Comparison of ENCODE assay signal across 9 mouse cellular contexts in the genomic region with DNA sequence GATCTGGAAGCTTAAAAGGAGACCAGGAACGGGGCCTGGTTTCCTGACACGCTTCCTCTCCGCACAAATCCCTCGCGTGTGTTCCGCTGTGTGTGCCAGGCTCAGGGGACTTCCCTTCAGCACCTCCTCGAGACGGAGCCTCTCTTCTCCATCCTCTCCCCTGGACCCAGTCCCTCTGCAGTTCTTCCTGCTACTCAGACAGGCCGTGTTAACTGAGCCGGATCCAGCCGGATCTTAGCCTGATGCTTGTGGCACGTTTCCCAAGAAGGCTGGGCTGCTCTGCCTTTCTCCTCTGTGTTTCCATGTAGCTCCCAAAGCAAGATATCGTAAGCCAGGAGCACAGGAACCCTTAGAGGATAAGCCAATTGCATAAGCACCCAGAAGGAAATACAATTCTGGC. TPM values are rescaled to one million over a fixed set of nuclear protein-coding genes. Genes with fewer than 3 reads are reported as not detected.
DNase-seq lines count a peak whose midpoint lies in the region; ATAC-seq and TF ChIP-seq lines count a peak whose summit lies in the region.
"Had no signal": no experiment of that assay in that cellular context is flagged by ENCODE, and none has a peak within 500 bp of the region (broad histone marks: within the 10 kb centered on the region; RNA-seq: fewer than 3 reads in every experiment).

No protein-coding gene starts in this region.

- ATAC-seq in heart, embryonic 11.5 days (replicated peaks; ENCODE audit: insufficient number of reproducible peaks, low FRiP score, low TSS enrichment): no peak
- ATAC-seq in stomach, embryonic 16.5 days (ENCODE audit: insufficient read depth, low FRiP score): no peak
- no peak; the same call in 1 of the 2 replicates for ATAC-seq in stomach, postnatal 0 days (ENCODE audit: low FRiP score, low TSS enrichment)
- ATAC-seq in liver, embryonic 12.5 days: no peak
- ATAC-seq: intestine, postnatal 0 days had no signal

- H3K4me1 ChIP-seq in heart, embryonic 11.5 days (ENCODE audit: control insufficient read depth, insufficient read depth, low read length): no peaks in the 10 kb centered on the region
- no peaks in the 10 kb centered on the region for H3K4me1 ChIP-seq in stomach, embryonic 16.5 days (ENCODE audit: control insufficient read depth, insufficient read depth, low read length)
- no peaks in the 10 kb centered on the region for H3K4me1 ChIP-seq in stomach, postnatal 0 days (replicated peaks; ENCODE audit: control insufficient read depth, insufficient read depth)
- no peaks in the 10 kb centered on the region for H3K4me1 ChIP-seq in lung, adult 2 months (ENCODE audit: control insufficient read depth, insufficient read depth, low read length)
- H3K4me1 ChIP-seq in liver, embryonic 12.5 days: no peaks in the 10 kb centered on the region
- H3K4me1 ChIP-seq: liver, embryonic 15.5 days had no signal

- no peak overlapping the region for H3K4me3 ChIP-seq in heart, embryonic 11.5 days (ENCODE audit: low read depth, low read length)
- no peak overlapping the region for H3K4me3 ChIP-seq in stomach, embryonic 16.5 days (replicated peaks; ENCODE audit: low read length)
- no peak overlapping the region for H3K4me3 ChIP-seq in stomach, postnatal 0 days (ENCODE audit: low read depth, low read length)
- H3K4me3 ChIP-seq in lung, adult 2 months (replicated peaks; ENCODE audit: extremely low read depth, low read depth, low read length): no peak overlapping the region
- H3K4me3 ChIP-seq in liver, embryonic 12.5 days: no peak overlapping the region
- H3K4me3 ChIP-seq: liver, embryonic 15.5 days had no signal

- TF ChIP-seq EP300 in stomach, postnatal 0 days (optimal IDR thresholded peaks at IDR 0.05): no peak

- DNase-seq in heart, adult 8-10 months (ENCODE audit: low spot score): peak; percentile 10
- DNase-seq in stomach, postnatal 0 days (ENCODE audit: low spot score): no peak
- peak; percentile 12 to 27 for DNase-seq in heart, adult 9 months (ENCODE audit: low spot score in 2 of 2)
- DNase-seq in lung, adult 2 months: no peak

- WGBS in heart, embryonic 11.5 days (ENCODE audit: insufficient replicate concordance): 60% methylated on average over 13 of the region's 13 CpGs
- 68% methylated on average over 13 of the region's 13 CpGs for WGBS in stomach, embryonic 16.5 days
- WGBS in stomach, postnatal 0 days: 57% methylated on average over 13 of the region's 13 CpGs
- 45% methylated on average over 13 of the region's 13 CpGs for WGBS in lung, adult 2 months
- 60% methylated on average over 13 of the region's 13 CpGs for WGBS in liver, embryonic 12.5 days (ENCODE audit: insufficient replicate concordance)

- TF ChIP-seq POLR2A in lung, adult 2 months (IDR thresholded peaks at IDR 0.05; ENCODE audit: borderline replicate concordance, extremely low read depth, low read depth, low read length): no peak

- H3K27ac ChIP-seq in heart, embryonic 11.5 days (ENCODE audit: low read depth, low read length): no peak overlapping the region
- H3K27ac ChIP-seq in stomach, embryonic 16.5 days (ENCODE audit: low read length): no peak overlapping the region
- no peak overlapping the region for H3K27ac ChIP-seq in stomach, postnatal 0 days (replicated peaks)
- no peak overlapping the region for H3K27ac ChIP-seq in liver, embryonic 12.5 days
- H3K27ac ChIP-seq: liver, embryonic 15.5 days had no signal

- H3K4me2 ChIP-seq in heart, embryonic 11.5 days: no peak overlapping the region
- H3K4me2 ChIP-seq in stomach, embryonic 16.5 days (ENCODE audit: low read depth, low read length): no peak overlapping the region
- no peak overlapping the region for H3K4me2 ChIP-seq in stomach, postnatal 0 days (replicated peaks; ENCODE audit: low read depth)
- no peak overlapping the region for H3K4me2 ChIP-seq in liver, embryonic 12.5 days
- H3K4me2 ChIP-seq: liver, embryonic 15.5 days had no signal

- no peaks in the 10 kb centered on the region for H3K9me3 ChIP-seq in heart, embryonic 11.5 days (replicated peaks; ENCODE audit: control insufficient read depth, low read length)
- no peaks in the 10 kb centered on the region for H3K9me3 ChIP-seq in stomach, embryonic 16.5 days (replicated peaks; ENCODE audit: control insufficient read depth, low read length)
- H3K9me3 ChIP-seq in stomach, postnatal 0 days (ENCODE audit: control insufficient read depth, low read length): no peaks in the 10 kb centered on the region
- H3K9me3 ChIP-seq in liver, embryonic 12.5 days (replicated peaks): no peaks in the 10 kb centered on the region
- H3K9me3 ChIP-seq: liver, embryonic 15.5 days had no signal

- no peak overlapping the region for H3K9ac ChIP-seq in heart, embryonic 11.5 days (ENCODE audit: low read depth, low read length)
- peak overlapping the region; percentile 2; the same call in 1 of the 2 replicates for H3K9ac ChIP-seq in stomach, embryonic 16.5 days (ENCODE audit: low read length)
- H3K9ac ChIP-seq in stomach, postnatal 0 days (ENCODE audit: low read length): no peak overlapping the region; the same call in 1 of the 2 replicates
- no peak overlapping the region for H3K9ac ChIP-seq in liver, embryonic 12.5 days
- H3K9ac ChIP-seq: liver, embryonic 15.5 days had no signal

- no peak for TF ChIP-seq CTCF in stomach, postnatal 0 days (IDR thresholded peaks at IDR 0.05; ENCODE audit: low read depth)
- TF ChIP-seq CTCF in lung, adult 2 months (IDR thresholded peaks at IDR 0.05; ENCODE audit: insufficient read depth, low read length): no peak

- H3K27me3 ChIP-seq in heart, embryonic 11.5 days (ENCODE audit: control insufficient read depth, insufficient read depth, low read length): peaks cover 8% of the 10 kb centered on the region
- H3K27me3 ChIP-seq in stomach, embryonic 16.5 days (ENCODE audit: control insufficient read depth, insufficient read depth, low read length): no peaks in the 10 kb centered on the region
- no peaks in the 10 kb centered on the region for H3K27me3 ChIP-seq in stomach, postnatal 0 days (ENCODE audit: control insufficient read depth, insufficient read depth, low read length)
- no peaks in the 10 kb centered on the region for H3K27me3 ChIP-seq in liver, embryonic 12.5 days (replicated peaks)
- H3K27me3 ChIP-seq: liver, embryonic 15.5 days had no signal

- no peaks in the 10 kb centered on the region for H3K36me3 ChIP-seq in heart, embryonic 11.5 days (ENCODE audit: control insufficient read depth, insufficient read depth, low read length)
- H3K36me3 ChIP-seq in stomach, embryonic 16.5 days (ENCODE audit: control insufficient read depth, insufficient read depth, low read length): no peaks in the 10 kb centered on the region
- H3K36me3 ChIP-seq in stomach, postnatal 0 days (ENCODE audit: control insufficient read depth, insufficient read depth, low read length): no peaks in the 10 kb centered on the region
- no peaks in the 10 kb centered on the region for H3K36me3 ChIP-seq in liver, embryonic 12.5 days
- H3K36me3 ChIP-seq: liver, embryonic 15.5 days had no signal

RNA-seq across cellular contexts. Expression of a gene that starts 46.2 kb away (rescaled TPM):
- 1 to 10 TPM in 2 of 4 experiments, under 1 TPM in 2; 0.75 to 1.8 (median 0.99) TPM for total RNA-seq in heart, adult 8-10 months (2022)
- 1.7 and 3.5 TPM in 2 replicates for polyA plus RNA-seq in heart, embryonic 11.5 days (2014; fragmentation: Nextera tagmentation; extraction: Ambion mirVana)
- polyA plus RNA-seq in stomach, embryonic 16.5 days (2015; fragmentation: Nextera tagmentation; extraction: Ambion mirVana): 2.3 and 2.6 TPM in 2 replicates
- polyA plus RNA-seq in stomach, postnatal 0 days (2015; fragmentation: Nextera tagmentation; extraction: Ambion mirVana): 4.6 TPM in 2 replicates
- 2.6 and 4.2 TPM in 2 replicates for polyA plus RNA-seq in lung, adult 2 months (2012; rRNA removed)
- polyA plus RNA-seq in liver, embryonic 12.5 days (2016; fragmentation: Nextera tagmentation; extraction: Ambion mirVana): 0.30 and 0.31 TPM in 2 replicates

Comparison
In these comparisons a context has a peak if more than half of its experiments do, and no peak if none do; other contexts are left out.
1. DNase-seq: peak in heart, adult 8-10 months (single experiment) and heart, adult 9 months (2 of 2); none in stomach, postnatal 0 days (single experiment) and lung, adult 2 months (single experiment).